Mouse (Mus musculus) limb, embryonic 11.5 days (tissue): Measurements from ENCODE around the gene Hist1h2bc. TPM values are rescaled to one million over a fixed set of nuclear protein-coding genes. Genes with fewer than 3 reads are reported as not detected.
"Not testable (repeated sequence)": the region's sequence is repeated elsewhere in the genome, so short reads cannot be mapped to it uniquely, and the experiment has no call there.

Experiments
- ATAC-seq: fragments of 200-750 bp; cut with Nextera tagmentation; 2 replicates; pipeline ENCODE4 v1.8.0; 2017; ENCODE audit warnings: low read depth; ENCODE audit not compliant: insufficient number of reproducible peaks, low FRiP score, low TSS enrichment
- DNase-seq: peaks from one replicate; pipeline ENCODE4 v3.0.0-alpha.2; 2015; ENCODE audit warnings: low spot score
- H3K27ac ChIP-seq: fragments of 300-500 bp; sonication (generic); replicated peaks from 2 replicates; pipeline ENCODE4 v1.5.1; 2014; ENCODE audit warnings: low read depth, mild to moderate bottlenecking, low read length
- H3K27me3 ChIP-seq: fragments of 300-500 bp; sonication (generic); 2 replicates; pipeline ENCODE4 v1.6.1; 2014; ENCODE audit warnings: mild to moderate bottlenecking, low read length, mixed read lengths; ENCODE audit not compliant: control insufficient read depth, insufficient read depth
- H3K36me3 ChIP-seq: fragments of 300-500 bp; sonication (generic); 2 replicates; pipeline ENCODE4 v1.6.1; 2014; ENCODE audit warnings: mild to moderate bottlenecking, low read length, moderate library complexity, mixed read lengths; ENCODE audit not compliant: control insufficient read depth, insufficient read depth
- H3K4me1 ChIP-seq: fragments of 300-500 bp; sonication (generic); 2 replicates; pipeline ENCODE4 v1.6.1; 2014; ENCODE audit warnings: low read length, mixed read lengths; ENCODE audit not compliant: control insufficient read depth, insufficient read depth
- H3K4me2 ChIP-seq: fragments of 300-500 bp; sonication (generic); 2 replicates; pipeline ENCODE4 v1.6.1; 2014; ENCODE audit warnings: low read depth, mild to moderate bottlenecking, moderate library complexity; ENCODE audit not compliant: severe bottlenecking
- H3K4me3 ChIP-seq: fragments of 300-500 bp; sonication (generic); 2 replicates; pipeline ENCODE4 v1.5.1; 2014; ENCODE audit warnings: low read depth, low read length
- H3K9ac ChIP-seq: fragments of 300-500 bp; sonication (generic); 2 replicates; pipeline ENCODE4 v1.6.1; 2014; ENCODE audit warnings: mild to moderate bottlenecking, low read length
- H3K9me3 ChIP-seq: fragments of 300-500 bp; sonication (generic); 2 replicates; pipeline ENCODE4 v1.6.1; 2016; ENCODE audit warnings: low read length; ENCODE audit not compliant: control insufficient read depth
- WGBS: fragments of 180-500 bp; shearing (Covaris S2); extraction: QIAGEN DNeasy Blood & Tissue Kit; methylation state at CpG from one replicate; pipeline ENCODE4 v1.1.7; 2014; 5-methylcytosine and 5-hydroxymethylcytosine counted together
- polyA plus RNA-seq: library from polyadenylated mRNA; unstranded; fragments of >200 nt; fragmentation: Nextera tagmentation; extraction: Ambion mirVana; gene quantifications from 2 replicates; pipeline ENCODE4 v1.2.1, GENCODE M21; 2014

The Hist1h2bc gene
- polyA plus RNA-seq, 1 experiment from 2014 or later = 19.9 TPM

DNA sequence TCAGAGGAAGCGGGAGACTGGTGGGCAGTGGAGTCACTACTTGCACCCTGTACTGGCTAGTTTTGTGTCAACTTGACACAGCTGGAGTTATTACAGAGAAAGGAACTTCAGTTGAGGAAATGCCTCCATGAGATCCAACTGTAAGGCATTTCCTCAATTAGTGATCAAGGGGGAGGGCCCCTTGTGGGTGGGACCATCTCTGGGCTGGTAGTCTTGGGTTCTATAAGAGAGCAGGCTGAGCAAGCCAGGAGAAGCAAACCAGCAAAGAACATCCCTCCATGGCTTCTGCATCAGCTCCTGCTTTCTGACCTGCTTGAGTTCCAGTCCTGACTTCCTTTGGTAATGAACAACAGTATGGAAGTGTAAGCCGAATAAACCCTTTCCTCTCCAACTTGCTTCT lies 18.8 kb downstream of the Hist1h2bc start:
- not testable (repeated sequence) for H3K4me1 ChIP-seq, H3K4me2 ChIP-seq, H3K27me3 ChIP-seq, H3K9ac ChIP-seq, H3K9me3 ChIP-seq, H3K36me3 ChIP-seq, DNase-seq, ATAC-seq, H3K4me3 ChIP-seq, H3K27ac ChIP-seq
- WGBS = 93% methylated on average over 2 of the region's 2 CpGs

DNA sequence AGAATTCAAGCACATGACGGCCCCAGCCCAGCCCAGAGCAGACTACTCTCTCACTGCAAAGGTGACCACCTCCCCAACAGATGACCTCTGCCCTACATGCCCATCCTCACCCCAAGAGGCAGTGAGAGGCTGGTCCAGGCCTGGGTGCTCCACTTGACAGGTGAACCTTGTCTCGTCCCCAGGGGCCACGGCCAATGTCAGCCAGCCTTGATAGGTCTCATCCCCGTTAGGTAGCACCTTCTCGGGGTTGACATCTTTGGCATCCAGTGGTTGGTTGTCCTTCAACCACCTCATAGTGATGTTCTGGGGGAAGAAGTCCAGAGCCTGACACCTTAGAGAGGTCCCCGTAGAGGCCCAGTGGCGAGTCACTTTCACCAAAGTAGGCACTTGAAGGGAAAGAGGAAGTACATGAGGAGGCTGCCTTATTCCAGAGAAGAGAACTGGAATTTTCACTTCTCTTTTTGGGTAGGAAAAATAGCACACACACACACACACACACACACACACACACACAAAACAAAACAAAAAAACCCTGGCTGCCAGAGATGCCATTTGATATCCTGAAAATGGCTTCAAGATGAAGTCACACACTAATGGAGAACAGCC lies 21.9 kb downstream of the Hist1h2bc start:
- Histone ChIP-seq H3K9ac (no peak overlapping the region), H3K9me3 (no peaks in the 10 kb centered on the region), H3K27ac (no peak overlapping the region), H3K4me1 (peaks cover 16% of the 10 kb centered on the region), H3K4me3 (no peak overlapping the region), H3K36me3 (no peaks in the 10 kb centered on the region), H3K4me2 (no peak overlapping the region), H3K27me3 (no peaks in the 10 kb centered on the region)
- 94% methylated on average over 7 of the region's 7 CpGs for WGBS
- ATAC-seq (no peak), DNase-seq (peak; percentile 17)

DNA sequence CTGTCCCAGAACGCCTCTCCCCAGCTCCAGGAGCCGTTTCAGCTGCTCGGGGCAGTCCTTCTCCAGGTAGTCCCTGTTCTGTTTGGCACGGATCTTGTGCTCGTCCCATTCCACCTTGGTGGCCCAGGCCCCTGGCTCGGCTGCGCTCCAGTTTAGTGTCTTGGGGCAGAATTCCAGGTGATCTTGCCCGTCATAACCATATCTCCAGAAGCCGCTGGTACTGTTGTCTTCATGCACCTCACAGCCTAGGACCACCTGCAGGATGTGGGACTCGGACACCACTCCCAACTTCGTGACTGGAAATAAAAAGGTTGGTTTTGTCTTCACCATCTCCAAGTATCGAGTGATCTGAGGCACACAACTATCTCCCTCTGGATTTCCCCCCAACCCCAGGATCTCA lies 22.8 kb downstream of the Hist1h2bc start:
- Histone ChIP-seq H3K4me1 (peaks cover 16% of the 10 kb centered on the region), H3K9me3 (no peaks in the 10 kb centered on the region), H3K36me3 (no peaks in the 10 kb centered on the region), H3K27ac (no peak overlapping the region), H3K27me3 (no peaks in the 10 kb centered on the region), H3K4me2 (no peak overlapping the region), H3K9ac (no peak overlapping the region), H3K4me3 (no peak overlapping the region)
- 91% methylated on average over 12 of the region's 12 CpGs for WGBS
- ATAC-seq = no peak
- DNase-seq = peak; percentile 18

DNA sequence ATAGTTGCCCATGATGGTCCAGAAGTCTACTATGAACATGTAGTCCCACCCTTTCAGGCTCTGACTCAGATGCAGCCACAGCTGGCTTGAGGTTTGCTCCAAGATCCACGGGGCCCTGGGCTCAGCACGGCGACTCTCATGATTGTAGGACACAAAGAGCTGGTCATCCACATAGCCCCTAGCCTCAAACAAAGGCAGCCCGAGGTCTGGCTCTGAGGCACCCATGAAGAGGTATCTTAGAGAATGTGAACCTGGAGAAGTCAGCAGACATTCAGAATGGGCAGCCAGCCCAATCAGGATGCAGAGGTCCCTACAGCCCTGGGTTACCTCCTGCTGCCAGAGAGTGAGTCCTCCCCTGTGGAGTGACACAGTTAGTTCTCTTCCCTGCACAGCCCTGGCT lies 24.0 kb downstream of the Hist1h2bc start:
- DNase-seq = peak; percentile 20
- no peak overlapping the region for H3K9ac ChIP-seq
- ATAC-seq = 0 out of 2 replicates have a peak, but pooled peaks have one; percentile 51
- H3K36me3 ChIP-seq = no peaks in the 10 kb centered on the region
- H3K9me3 ChIP-seq = no peaks in the 10 kb centered on the region
- WGBS = 89% methylated on average over 4 of the region's 4 CpGs
- H3K27ac ChIP-seq = no peak overlapping the region
- no peak overlapping the region for H3K4me2 ChIP-seq
- peaks cover 16% of the 10 kb centered on the region for H3K4me1 ChIP-seq
- H3K27me3 ChIP-seq = no peaks in the 10 kb centered on the region
- H3K4me3 ChIP-seq = no peak overlapping the region

DNA sequence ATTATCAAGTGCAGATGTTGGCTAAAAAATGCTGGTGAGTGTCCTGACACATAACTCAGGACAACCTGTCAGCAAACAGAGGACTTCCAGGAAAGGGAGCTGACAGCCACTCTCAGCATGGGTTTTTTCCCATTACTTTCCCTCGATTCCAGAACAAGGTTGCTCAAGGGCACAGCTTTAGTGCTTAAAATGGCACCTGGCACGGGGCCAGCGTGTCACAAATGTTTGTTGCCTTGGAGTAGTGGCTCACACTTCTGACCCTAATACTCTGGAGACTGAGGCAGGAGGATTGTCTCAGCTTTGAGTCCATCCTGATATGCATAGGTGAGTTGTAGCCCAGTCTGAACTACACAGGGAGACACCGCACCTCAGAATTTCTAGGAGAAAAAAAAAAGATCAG lies 24.7 kb downstream of the Hist1h2bc start:
- 63% methylated on average over 4 of the region's 4 CpGs for WGBS
- H3K4me3 ChIP-seq = no peak overlapping the region
- ATAC-seq = no peak
- no peaks in the 10 kb centered on the region for H3K36me3 ChIP-seq
- no peak overlapping the region for H3K4me2 ChIP-seq
- no peak overlapping the region for H3K27ac ChIP-seq
- peaks cover 16% of the 10 kb centered on the region for H3K4me1 ChIP-seq
- DNase-seq = peak; percentile 22
- H3K27me3 ChIP-seq = no peaks in the 10 kb centered on the region
- no peaks in the 10 kb centered on the region for H3K9me3 ChIP-seq
- H3K9ac ChIP-seq = no peak overlapping the region

DNA sequence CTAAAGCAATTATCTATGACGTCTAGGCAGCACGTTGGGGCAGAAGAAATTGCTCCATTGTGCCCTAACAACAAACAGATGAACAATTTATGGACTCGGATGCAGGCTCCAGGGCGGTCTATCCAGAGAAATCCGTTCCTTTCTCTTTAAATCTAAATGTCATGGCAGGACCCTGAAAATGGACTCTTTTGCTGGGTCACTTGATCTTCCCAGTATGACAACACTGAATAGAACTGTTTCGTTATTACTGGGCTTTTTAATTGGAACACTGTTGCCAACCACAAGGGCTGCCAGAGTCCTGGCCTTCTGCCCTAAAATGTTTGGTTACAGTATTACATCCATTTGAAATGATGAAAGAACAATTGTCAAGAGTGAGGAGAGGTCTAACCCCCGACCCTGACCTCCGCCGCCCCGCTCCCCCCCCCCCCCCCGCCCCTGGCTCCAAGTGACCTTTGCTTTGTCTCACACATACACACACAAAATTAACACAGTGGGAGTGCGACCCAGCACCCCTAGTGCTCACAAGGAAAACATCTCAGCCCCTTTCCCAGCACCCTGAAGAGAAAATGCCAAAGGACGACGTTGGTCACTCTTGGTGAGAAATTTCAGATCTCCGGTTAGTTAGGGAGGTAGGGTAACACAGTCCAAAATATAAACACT lies 25.8 kb downstream of the Hist1h2bc start:
- Histone ChIP-seq H3K9me3 (no peaks in the 10 kb centered on the region), H3K27me3 (no peaks in the 10 kb centered on the region), H3K27ac (no peak overlapping the region), H3K4me3 (peak overlapping the region; percentile 31), H3K4me2 (peak overlapping the region; percentile 61), H3K36me3 (no peaks in the 10 kb centered on the region), H3K9ac (peak overlapping the region; percentile 32; the same call in 1 of the 2 replicates), H3K4me1 (peaks cover 16% of the 10 kb centered on the region)
- DNase-seq (no peak), ATAC-seq (peak; percentile 44; the same call in 1 of the 2 replicates)
- WGBS = 12% methylated on average over 15 of the region's 15 CpGs

DNA sequence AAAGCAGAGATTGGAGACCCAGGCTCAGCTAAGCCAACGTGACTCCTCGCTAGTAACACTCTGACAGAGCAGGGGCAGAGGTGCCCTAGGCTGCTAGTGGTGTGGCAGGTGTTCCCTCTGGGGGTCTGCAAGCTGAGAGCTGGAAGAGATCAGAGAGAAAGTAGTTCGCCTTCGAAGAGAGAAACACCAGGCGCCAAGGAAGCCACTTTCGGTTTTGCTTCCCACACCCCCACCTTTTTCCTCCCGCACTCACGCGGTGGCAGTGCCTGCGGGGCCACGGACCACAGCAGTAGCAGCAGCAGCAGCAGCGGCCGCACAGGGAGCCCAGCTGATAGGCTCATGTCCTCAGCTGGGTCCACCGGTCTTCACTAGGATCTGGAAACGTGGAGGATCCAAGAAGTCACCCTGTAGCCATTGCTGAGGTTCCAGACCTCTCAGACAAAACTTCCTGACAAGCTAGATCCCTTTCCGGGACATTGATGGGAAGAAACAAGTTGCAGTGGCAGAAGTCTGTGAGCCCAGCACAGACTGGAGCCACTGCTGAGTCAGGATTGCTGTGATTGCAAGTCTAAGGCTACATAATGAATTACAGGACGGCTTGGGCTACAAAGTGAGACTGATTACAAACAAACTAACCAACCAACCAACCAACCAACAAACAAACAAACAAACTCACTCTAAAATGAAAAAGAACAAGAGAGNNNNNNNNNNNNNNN lies 26.5 kb downstream of the Hist1h2bc start, which contains the start of gene Hfe:
Gene Hfe (minus strand): TSS at position 481 of the 716 bp plus-strand sequence.
- WGBS = 2% methylated on average over 17 of the region's 17 CpGs
- Histone ChIP-seq H3K9ac (peak within 1 kb of the TSS; percentile 32), H3K9me3 (no peaks in the 10 kb centered on the region), H3K36me3 (no peaks in the 10 kb centered on the region), H3K27ac (no peak within 1 kb of the TSS), H3K4me3 (peak within 1 kb of the TSS; percentile 31), H3K4me1 (peaks cover 16% of the 10 kb centered on the region), H3K4me2 (peak within 1 kb of the TSS; percentile 61), H3K27me3 (no peaks in the 10 kb centered on the region)
- DNase-seq (peak; percentile 67), ATAC-seq (peak; percentile 68; the same call in 1 of the 2 replicates)

DNA sequence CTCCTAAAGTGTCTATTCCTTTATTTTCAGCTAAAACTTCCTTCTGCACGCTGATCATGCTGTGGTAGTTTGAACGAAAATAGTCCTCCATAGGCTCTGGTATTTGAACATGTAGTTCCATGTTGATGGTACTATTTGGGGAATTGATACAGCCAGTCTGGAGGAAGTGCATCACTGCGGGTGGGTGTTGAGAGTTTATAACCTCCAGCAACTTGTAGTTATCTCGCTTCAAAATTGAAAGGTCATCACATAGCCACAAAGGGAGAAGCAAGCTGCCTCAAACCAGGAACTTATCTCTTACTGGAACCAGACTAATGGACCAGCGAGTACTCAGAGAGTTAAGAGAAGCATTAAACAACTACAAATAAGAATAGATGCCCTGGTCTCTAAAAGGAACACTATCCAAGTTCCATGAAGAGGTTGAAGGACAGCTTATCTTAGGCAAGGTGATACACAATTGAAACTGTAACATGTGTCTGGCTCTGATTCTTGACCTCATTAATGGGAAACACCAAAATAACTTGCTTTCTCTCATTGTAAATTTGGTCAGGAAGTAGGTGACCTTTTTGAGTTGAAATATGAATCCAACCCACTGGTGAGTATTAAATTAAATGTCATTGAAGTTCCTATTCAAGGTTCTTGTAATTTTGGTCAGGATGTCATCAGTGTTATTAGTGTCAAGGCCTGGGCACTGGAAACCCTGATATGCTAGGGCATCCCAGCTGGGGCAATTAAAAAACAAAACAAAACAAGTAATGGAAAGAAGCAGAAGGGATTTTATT lies 32.5 kb downstream of the Hist1h2bc start:
- Histone ChIP-seq H3K9me3 (no peaks in the 10 kb centered on the region), H3K4me3 (no peak overlapping the region), H3K36me3 (no peaks in the 10 kb centered on the region), H3K4me2 (no peak overlapping the region), H3K27me3 (no peaks in the 10 kb centered on the region), H3K9ac (no peak overlapping the region), H3K27ac (no peak overlapping the region), H3K4me1 (0 out of 2 replicates have a peak, but pooled peaks cover 3% of the 10 kb centered on the region)
- 88% methylated on average over 5 of the region's 5 CpGs for WGBS
- ATAC-seq = no peak
- DNase-seq = peak; percentile 19
